Mouse (Mus musculus) embryonic fibroblast, embryonic 13.5 days (primary cell): ENCODE measurements around the gene Epm2aip1. TPM values are rescaled to one million over a fixed set of nuclear protein-coding genes. Genes with fewer than 3 reads are reported as not detected.

Experiments used
- H3K27ac ChIP-seq: 2 replicates; pipeline ENCODE4 v1.5.1; 2012; ENCODE audit warnings: low read length, control low read depth, inconsistent platforms; ENCODE audit not compliant: insufficient read depth
- H3K4me1 ChIP-seq: 2 replicates; pipeline ENCODE4 v1.6.1; 2011; ENCODE audit warnings: low read length; ENCODE audit not compliant: control insufficient read depth, insufficient read depth
- H3K4me3 ChIP-seq: 2 replicates; pipeline ENCODE4 v1.5.1; 2011; ENCODE audit warnings: mild to moderate bottlenecking, control low read depth, low read length; ENCODE audit not compliant: insufficient read depth
- CTCF ChIP-seq: IDR thresholded peaks from 2 replicates; pipeline ENCODE4 v1.5.1; 2011; ENCODE audit warnings: mild to moderate bottlenecking, control low read depth, low read length, moderate library complexity, borderline replicate concordance; ENCODE audit not compliant: insufficient read depth
- POLR2A ChIP-seq: IDR thresholded peaks from 2 replicates; pipeline ENCODE4 v1.6.1; 2011; ENCODE audit warnings: low read depth, mild to moderate bottlenecking, control low read depth, low read length, moderate library complexity
- polyA plus RNA-seq: library from polyadenylated mRNA; stranded (reverse); fragments of >200 nt; gene quantifications from 2 replicates; pipeline ENCODE4 v1.2.4, GENCODE M21; 2011; ENCODE audit warnings: low read depth; ENCODE audit not compliant: missing spikeins, insufficient read length

Gene Epm2aip1
- polyA plus RNA-seq, 1 experiment = 36.6 TPM

DNA sequence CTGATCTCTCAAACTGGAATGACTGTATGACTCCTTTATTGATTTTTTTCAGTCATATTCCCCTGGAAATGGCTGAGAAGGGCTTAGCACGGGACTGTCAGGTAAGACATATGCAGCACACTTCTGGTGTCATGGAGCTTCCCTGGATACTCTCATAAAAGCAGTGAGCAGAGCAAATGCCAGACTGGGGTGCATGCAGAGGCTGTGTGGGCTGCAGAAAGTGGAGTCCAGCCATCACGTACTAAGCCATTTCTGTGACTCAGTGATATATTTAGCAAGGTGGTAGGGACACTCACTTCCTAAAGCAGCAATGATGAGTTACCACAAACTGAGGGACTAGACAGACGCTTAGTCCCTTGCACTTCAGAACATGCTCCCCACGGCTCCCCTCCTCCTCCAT lies 49.2 kb downstream of the Epm2aip1 start:
- Histone ChIP-seq H3K4me1 (no peaks in the 10 kb centered on the region; the same call in 1 of the 2 replicates), H3K27ac (no peak overlapping the region), H3K4me3 (no peak overlapping the region)
- no peak for TF ChIP-seq CTCF
- TF ChIP-seq POLR2A = no peak

DNA sequence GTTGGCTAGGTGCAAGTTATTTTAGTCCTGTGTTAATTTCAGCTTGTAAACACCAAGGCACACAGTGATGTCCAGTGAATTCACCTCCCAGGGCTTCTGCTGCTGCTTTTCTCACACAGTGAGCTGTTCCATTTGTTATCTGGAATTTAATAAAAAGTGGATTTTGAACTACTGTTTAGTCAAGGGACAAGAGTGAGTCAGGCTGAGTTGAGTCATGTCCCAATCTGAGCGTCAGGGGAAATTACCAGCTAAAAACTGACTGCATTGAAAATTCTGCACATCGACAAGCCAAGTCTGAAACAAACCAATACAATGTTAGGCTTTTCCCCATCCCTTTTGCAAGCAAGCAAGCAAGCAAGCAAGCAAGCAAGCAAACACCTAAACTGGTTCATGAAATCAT lies 53.2 kb downstream of the Epm2aip1 start:
- H3K27ac ChIP-seq = no peak overlapping the region
- H3K4me1 ChIP-seq = no peaks in the 10 kb centered on the region; the same call in 1 of the 2 replicates
- no peak overlapping the region for H3K4me3 ChIP-seq
- TF ChIP-seq CTCF (no peak), POLR2A (no peak)

Other genes with a start within 250 kb of the Epm2aip1 start
- gene Ccrl2, start 214.4 kb upstream of the Epm2aip1 start, polyA plus RNA-seq = not detected in 2 replicates
- gene Lrrfip2, start 154.3 kb upstream of the Epm2aip1 start, polyA plus RNA-seq = 39.2 and 41.3 TPM in 2 replicates
- 41.3 and 44.4 TPM in 2 replicates for gene Mlh1, start 138 bp upstream of the Epm2aip1 start, polyA plus RNA-seq
- gene Trank1, start 39.8 kb downstream of the Epm2aip1 start, polyA plus RNA-seq = not detected in 2 replicates
- gene Dclk3, start 167.2 kb downstream of the Epm2aip1 start, polyA plus RNA-seq = not detected in 2 replicates